Mouse (Mus musculus): ENCODE results near the gene Lrrc38.
"Not testable (repeated sequence)": the region's sequence is repeated elsewhere in the genome, so short reads cannot be mapped to it uniquely, and the experiment has no call there.

Gene Lrrc38

DNA sequence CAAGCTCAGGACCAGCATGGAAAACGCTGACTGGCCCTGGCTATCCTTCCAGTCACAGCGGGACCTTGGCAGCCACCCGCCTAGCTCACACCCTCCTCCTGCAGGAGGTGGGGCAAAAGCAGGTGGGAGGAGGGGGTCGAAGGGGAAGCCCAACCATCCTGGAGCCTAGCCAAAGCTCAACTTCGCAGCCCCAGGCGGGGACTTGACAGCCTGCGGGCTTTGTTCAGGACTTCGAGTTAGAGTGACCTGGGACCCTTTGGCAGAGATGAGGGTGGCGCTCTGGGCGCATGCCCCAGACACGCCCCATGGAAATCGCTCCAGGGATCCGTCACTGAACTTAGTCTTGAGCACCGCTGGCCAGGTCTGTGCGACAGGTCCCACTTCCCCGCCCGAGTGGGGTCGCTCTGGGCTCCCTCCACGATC lies at the start of gene Lrrc38:
Gene Lrrc38 (plus strand): TSS at position 274 of the 423 bp plus-strand sequence.
- DNase-seq (ENCODE audit: low read depth, low spot score): no peak

DNA sequence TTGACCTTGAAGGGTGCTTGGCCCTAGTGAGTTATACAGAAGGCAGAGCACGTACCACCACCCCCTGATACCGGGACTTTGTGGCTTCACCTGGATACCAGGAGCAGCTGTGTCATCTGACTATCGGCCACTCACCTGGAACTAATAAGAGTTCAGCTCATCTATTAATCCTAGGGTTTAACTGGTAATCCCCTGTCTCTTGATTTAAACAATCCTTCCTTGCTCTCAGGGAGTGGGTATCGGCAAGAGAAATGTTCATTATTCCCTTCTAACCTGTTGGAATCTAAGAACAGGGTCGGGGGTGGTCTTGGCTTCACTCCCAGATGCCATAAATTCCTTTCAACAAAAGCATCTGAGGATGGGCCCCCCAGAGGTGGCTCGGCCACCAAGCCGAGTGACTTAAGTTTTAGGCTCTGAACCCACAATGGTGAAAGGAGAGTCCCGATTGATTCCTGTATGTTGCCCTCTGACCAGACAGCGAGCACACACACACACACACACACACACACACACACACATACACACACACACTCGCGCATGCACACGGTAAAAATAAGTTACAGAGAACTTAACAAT lies 49.4 kb upstream of the Lrrc38 start:
- DNase-seq (ENCODE audit: low read depth, low spot score): no peak

DNA sequence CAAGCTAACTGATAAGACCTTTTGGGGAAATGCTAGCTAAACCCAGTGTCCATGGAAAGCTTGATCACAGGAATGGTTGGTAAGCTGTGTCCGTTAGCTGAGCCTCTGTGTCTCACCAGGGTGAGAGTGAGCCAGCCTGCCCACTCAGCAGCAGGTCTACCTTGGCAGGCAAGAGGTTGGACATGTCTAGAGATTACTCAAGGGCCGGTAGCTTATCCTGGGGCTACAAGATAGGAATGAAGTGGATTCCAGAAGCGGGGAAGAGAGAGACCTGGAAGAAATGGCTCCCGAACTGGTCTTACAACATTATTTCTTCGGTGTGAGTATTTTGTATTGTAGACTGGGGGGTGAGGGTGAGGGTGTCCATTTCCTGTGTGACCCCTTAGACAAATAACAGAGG lies 48.5 kb upstream of the Lrrc38 start:
- no peak for DNase-seq (ENCODE audit: low read depth, low spot score)

DNA sequence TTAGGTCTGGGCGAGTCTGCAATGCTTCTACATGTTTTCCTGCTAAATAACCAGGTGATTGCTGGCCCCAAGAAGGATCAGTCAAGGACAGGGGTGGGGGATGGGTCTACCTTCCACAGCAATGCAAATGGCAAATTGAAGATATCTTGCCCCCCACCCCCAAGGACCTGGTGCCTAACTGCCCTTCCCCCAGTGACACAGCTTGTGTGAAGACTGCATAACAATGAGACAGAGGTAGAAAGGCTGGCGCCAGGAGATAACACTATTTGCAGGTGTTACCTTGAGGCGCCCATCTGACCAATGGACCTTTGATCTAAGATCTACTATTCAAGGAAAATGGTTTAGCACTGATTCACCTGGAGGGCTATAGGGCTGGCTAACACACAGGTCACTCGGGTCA lies 47.7 kb upstream of the Lrrc38 start:
- no peak for DNase-seq (ENCODE audit: low read depth, low spot score)

DNA sequence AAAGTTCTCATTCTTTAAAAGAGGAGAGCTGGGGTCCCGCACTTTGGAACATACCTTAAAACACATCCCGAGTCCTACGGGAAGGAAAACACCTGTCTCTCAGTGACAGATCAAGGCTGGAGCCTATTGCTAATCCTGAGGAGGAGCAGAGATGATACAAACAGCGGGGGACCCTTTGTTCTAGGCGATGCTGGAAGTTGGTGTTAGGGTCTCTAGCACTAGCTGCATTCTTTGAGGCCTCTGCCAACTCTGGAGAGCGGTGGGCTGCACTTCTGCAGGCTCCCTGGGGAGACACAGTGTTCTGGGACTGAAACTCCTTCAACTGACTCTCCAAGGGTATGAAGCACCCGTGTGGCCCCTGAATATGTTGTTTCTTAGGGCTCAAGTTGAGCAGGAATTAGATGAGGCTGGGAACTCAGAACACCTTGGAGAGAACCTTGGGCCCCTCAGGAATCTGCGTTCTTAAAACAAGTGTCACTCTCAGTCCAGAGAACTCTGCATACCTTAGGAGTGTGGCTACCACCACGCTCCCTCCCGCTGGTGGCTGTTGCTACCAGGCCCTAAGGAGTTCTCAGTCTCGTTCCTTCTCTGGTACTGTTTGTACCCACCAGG lies 47.2 kb upstream of the Lrrc38 start:
- DNase-seq (ENCODE audit: low read depth, low spot score): no peak

DNA sequence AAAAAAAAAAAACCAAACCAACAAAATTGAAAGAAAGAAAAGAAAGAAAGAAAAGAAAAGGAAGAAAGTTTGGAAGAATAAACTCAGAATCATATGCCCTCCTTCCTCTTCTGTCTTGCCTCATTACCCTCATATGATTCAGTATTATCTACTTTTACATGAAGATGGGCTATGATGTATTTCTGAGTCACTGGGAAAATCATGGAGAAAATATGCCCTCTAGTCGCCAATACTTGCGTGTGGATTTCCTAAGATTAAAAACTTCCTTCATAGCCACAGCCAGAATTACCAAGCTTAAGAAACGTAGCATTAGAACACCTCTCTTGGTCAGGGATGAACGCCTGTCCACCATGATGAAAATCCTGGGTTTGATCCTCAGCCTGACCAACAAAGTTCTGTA lies 44.5 kb upstream of the Lrrc38 start:
- no peak for DNase-seq (ENCODE audit: low read depth, low spot score)

DNA sequence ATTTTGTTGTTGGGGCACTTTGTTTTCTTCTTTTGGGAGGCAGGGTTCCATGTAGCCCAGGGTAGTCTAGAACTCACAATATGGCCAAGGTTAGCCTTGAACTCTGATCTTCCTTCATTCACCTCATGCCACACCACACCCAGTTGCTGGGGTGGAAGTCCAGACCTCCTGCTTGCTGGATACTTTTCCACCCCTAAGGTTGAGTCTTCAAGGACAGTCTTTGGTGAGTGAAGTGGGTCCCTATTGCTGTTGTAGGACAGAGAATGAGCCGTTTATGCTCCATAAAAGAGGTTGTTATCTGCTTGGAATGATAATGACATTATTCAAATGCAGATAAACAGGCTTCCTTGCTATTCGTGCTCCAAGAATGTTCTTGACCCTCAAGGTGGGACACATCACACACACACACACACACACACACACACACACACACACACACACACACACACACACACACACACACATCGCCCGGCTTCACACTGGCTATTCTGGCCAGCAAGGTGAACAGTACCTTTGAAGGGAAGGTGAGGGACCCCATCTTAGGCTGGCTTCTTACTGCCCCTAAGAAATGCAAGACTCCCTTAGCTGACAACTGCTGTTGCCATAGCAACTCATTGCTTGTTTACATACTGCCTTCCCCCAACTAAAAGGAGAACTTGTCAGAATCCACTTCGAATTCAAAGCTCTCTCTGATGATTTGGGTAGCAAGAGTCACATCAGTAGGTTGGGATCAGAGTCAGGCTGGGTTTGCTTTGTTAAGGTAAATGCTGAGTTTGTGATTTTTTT lies 43.4 kb upstream of the Lrrc38 start:
- no peak for DNase-seq (ENCODE audit: low read depth, low spot score)

DNA sequence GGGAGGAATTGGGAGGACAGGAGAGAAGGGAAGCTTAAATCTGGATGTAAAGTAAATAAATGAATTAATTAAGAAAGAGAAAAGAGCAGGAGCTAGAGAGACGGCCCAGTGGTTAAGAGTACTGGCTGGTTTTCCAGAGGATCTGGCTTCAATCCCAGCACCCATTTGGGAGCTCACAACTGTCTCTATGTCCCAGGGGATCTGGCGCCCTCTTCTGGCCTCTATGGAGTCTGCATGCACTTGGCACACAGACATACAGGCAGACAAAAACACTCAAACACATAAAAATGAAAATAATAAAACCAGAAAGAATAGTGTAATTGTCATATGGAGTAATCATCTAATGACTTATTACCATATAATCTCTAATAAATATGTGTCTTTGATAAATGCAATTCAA lies 38.2 kb upstream of the Lrrc38 start:
- no peak for DNase-seq (ENCODE audit: low read depth, low spot score)

DNA sequence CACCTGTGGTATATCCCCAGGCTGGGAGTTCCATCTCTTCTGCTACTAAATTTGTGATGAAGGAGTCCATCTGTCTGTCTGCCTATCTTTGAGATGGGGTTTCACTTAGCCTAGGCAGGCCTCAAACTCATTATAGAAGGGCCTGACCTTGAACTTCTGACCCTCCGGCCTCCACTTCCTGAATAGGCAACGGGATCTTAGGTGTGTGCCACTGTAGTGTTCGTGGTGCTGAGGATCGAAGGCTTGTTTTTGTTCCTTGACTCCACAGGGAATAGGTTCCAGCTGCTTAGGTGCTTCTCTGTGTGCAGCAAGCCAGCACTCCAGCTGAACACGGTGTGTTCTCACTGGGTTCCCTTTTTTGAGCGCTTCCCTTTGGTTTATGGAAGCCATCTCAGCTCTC lies 36.3 kb upstream of the Lrrc38 start:
- no peak for DNase-seq (ENCODE audit: low read depth, low spot score)

DNA sequence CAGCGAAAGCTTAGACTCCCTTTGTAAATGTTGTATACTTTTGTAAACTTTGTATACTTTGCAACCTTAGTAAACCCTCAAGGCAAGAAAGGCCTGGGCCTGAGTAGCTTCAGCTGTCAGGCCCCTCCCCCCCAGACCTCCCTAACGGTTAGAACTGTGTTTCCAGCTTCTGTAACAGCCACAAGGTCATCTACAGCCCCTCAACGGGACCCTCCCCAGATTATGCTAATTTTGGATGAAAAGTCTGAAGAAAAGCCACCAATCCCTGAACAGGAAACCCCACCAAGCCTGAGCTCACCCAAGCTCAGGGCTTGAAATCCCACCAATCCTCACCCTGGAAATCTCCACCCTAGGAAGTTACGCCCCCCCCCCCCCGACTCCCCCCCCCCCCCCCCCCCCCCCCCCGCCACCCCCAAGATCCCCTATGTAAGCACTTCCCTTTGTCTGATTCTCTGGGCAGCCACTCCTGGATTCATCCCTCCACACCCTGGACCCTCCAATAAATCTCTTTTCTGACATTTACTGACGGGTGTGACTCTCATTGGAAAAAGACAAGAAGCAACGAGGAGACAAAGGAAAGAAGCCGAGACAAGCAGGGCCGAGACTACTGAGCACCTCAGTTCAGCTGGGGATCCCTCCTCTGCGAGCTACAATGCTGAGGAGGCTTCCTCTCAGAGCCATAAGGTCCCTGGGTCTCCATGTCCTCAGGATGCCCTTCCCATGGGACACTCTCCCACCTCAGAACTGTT lies 25.2 kb upstream of the Lrrc38 start:
- no peak for DNase-seq (ENCODE audit: low read depth, low spot score)

DNA sequence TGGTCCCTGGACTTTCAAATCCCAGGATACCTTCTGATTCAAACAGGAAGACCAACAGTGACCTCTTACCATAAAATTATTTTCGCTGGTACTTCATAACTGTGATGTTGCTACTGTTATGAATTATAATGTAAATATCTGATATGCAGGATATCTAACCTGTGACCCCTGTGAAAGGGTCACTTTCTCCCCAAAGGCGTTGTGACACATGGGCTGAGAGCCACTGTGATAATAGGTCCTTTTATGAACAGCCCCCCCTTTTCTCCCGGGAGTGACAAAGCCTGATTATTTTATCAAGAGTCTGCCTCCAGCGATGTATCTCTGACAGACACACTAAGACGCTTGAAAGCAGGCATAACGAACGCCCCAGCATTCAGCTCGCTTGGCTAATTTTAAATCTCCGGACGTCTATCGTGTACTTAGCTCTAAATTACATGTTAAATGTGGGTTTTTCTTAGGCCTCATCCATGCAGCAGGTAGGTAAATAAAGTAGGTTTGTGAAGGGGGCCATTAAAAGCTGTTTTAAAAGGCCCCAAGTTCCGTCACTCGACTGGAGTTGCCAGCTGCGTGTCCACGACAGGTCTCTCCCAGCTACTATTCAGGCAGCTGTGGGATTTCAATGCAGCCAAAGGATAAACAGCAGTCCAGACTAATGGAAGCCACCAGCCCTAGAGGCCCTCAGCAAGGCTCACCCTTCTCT lies 24.5 kb upstream of the Lrrc38 start:
- DNase-seq (ENCODE audit: low read depth, low spot score): no peak

DNA sequence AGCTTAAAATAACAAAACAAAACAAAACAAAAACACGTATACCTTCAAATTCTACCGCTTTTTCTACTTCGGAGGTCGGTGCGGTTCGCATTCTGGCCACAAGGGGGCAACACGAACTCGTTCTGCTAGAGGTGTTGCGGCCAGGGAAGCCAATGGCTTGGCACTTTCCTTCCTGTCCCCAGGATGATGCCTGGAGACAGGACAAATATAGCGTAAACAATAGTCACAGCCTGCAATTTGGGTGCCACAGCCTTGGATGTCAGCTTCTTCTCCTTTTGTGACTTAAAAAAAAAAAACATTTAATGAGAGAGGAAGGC lies 24.0 kb upstream of the Lrrc38 start:
- no peak for DNase-seq (ENCODE audit: low read depth, low spot score)

DNA sequence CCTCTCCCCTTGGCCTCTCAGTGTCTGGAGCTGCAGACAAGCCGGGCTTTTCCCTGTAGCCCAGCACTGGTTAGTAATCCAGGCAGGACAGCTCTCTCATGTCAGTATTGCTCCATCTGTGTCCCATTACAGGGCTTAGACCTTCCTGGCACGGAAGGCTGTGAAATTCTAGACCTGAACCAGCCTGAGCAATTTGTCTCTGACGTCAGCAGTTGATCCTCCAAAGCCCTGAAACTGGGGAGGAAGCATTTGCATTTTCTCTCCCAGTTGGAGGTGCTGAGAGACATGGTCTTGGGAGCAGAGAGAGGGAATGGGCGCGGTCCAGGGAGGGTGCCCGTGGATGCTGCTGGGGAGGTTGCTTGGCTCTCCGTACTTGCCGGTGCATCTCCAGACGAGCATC lies 19.0 kb upstream of the Lrrc38 start:
- no peak for DNase-seq (ENCODE audit: low read depth, low spot score)

DNA sequence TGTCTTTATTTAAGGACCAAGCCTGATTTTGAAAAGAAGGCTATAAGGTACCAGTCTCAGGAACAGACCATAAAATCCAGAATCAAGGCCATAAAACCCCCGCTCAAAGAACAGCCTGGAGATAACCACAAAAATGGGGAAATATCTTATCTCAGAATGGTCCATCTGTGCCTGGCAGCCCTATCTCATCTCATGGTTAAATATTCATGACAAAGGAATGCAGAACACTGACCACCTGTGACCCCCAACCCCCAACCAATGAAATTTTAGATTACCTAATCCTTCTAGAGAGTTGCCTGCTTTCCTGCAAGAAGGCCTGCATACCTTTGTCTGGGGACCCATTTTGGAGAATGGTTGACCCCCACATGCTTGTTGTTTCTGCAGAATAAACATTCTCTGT lies 17.8 kb upstream of the Lrrc38 start:
- DNase-seq (ENCODE audit: low read depth, low spot score): no peak

DNA sequence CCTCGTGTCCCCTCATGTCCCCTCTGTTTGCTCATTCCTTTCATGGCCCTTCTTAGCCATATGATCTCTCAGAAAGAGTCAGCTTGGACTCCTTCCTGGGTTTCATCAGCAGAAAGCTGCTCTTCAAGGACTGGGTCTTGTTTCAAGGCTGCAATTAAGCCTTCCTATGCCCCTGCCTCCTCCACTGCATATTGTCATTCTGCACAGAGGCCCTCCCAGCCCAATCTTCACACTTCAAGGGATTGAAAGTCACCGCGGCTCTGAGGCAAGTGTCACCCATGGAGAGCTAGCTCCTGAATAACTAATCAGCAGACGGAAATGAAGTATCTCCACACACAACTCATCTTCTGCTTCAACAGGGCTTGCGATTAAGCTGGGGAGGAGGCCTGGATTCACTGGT lies 15.4 kb upstream of the Lrrc38 start:
- DNase-seq (ENCODE audit: low read depth, low spot score): no peak

DNA sequence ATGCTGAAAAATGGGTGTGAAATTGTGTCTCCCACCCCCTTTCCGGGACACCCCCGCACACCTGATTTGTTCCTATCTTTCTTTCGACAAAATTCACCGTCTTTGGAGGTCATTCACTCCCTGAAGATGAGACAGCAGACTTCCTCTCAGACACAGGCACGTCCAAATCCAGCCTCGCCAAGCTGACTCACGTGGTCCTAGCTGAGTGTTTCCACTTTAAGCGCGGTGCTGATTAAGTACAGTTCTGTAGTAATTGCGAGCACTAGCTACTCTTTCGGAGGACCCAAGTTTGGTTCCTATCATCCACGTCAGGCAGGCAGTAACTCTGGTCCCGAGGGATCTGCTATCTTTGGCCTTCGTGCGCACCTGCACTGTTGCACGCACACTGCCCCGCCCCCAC lies 14.6 kb upstream of the Lrrc38 start:
- DNase-seq (ENCODE audit: low read depth, low spot score): no peak

DNA sequence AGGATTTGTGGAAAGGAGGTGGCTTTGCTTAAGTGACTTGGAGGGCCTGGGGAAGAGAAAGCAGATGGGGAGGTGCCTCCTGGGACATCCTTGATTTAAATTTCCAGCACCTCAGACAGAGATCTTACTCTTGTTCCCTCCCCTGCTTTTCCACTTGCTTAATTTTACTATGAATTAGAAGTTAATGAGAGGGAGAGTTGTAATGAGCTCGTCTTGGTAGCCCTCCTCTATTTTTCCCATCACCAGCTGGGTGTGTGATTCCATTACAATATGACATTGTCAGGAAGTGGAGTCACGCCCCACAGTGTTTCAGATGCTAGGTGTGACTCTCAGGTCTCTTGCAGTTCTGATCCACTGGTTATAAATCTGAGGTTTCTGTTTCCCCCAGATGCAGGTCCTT lies 13.5 kb upstream of the Lrrc38 start:
- DNase-seq (ENCODE audit: low read depth, low spot score): no peak

DNA sequence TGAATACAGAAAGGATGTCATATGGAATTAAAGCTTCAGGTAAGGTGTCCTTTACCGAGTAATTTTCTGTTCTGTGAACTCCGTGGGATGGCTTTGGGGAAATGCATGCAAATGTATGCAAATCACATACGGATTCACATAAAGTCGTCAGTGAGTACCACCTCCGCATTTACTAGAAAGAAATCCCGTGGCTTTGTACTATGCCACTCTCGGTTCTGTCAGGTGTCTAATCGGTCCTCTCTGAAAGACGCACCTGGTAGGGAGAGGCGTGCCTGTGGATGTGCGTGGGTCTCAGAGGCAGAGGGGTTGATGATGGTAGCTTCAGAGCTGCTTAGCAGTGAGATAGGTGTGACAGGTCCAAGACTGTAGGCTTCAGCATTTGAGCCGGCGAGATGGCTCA lies 9.7 kb upstream of the Lrrc38 start:
- peak; percentile 41 for DNase-seq (ENCODE audit: low read depth, low spot score)

DNA sequence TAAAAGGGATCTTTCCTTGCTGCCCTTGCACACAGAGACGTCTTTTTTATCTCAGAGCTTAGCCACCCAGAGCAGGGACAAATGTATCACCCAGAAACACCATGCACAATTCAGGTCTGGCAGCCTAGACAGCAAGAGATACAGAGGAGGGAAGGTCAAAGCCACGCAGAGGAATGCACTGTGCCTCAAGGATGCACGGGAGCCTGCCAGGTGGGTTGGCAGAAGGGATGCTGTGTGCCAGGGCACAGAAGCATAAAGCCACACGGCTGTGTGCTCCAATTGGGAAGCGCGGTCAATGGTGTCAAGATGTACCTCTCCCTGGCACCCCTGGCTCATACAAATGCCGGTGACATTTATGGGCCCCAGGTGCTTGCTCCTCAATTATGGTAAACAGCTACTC lies 8.1 kb upstream of the Lrrc38 start:
- no peak for DNase-seq (ENCODE audit: low read depth, low spot score)

DNA sequence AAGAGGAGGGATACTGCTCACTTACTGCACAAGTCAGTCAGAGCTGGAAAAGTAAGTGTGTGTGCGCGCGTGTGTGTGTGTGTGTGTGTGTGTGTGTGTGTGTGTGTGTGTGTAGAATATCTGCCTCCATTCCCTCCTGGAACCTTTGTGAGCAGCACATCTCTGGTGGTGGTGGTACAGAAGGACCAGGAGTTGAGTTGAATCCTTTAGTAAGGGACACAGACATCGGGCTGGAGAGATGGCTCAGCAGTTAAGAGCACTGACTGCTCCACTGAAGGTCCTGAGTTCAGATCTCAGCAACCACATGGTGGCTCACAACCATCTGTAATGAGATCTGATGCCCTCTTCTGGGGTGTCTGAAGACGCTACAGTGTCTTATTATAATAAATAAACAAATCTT lies 4.1 kb upstream of the Lrrc38 start:
- DNase-seq (ENCODE audit: low read depth, low spot score): not testable (repeated sequence)

DNA sequence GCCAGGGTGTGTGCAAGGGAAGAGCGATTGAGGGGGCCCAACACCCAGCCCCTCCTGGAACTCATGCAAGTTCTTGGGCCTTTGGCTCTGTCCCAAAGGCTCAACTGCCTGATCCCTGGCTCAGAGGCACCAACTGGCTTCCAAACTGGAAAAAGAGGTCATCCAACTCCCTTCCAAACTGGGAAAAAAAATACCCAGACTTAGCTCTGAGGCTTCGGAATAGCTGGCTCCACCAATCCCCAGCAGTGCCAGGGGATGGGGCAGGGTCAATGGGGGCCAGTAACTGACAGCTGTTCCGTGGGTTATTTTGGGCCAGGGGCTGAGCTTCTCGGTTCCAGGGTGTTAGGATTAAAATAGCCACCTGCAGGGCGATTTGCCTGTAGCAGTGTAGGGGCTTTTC lies 879 bp upstream of the Lrrc38 start:
- no peak for DNase-seq (ENCODE audit: low read depth, low spot score)
